Mouse (Mus musculus) brain, embryonic 18.5 days (tissue): ENCODE measurements at regions not wholly inside any gene's neighbourhood (a gene's known extent, or its start where the extent isn't known, plus 50 kb on each side); places are given as distances from the start of the nearest gene placed in this dataset.

ENCODE experiments used
- DNase-seq: peaks from one replicate; pipeline ENCODE4 v3.0.0-alpha.2; 2012; ENCODE audit warnings: low read depth, low spot score

GRCm38 (mm10) chr6:116896132-116896630, 179.5 kb upstream of the Tmem72 start:
- no peak for DNase-seq

DNA sequence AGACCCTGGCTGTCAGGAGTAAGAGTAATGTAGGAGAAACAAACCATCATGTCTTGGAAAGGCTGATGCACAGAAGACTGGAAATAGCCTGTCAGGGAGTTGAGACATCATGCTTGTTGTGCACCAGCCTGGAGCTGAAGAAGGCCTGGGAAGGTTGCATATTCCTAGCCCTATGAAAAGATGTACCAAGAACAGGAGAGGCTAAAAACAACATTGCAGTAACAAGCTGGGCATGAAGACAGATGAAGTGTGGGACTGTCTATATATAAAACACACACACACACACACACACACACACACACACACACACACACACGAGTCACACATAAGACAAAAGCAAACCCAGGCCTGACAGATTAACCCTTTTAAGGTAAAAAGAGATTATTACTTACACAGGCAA, 185.1 kb upstream of the Tmem72 start:
- DNase-seq: no peak

DNA sequence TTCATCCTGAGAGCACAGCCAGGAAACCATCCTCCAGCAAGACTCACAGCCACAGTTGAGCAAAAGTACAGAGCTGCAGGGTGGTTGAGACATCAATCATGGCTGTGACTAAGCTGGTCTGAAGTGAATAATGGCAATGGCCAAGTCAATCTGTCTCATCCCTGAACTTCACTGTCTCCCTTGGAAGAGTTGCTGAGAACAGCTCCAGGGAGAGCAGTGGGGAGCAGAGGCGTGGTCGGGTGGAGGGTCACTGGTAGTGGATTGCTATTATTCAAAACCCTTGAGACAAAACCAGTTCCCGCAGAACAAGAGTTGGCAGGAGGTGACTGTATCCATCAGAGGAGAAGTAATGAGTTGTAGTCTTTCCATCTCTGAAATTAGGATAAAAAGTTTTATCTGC, 185.7 kb upstream of the Tmem72 start:
- no peak for DNase-seq

DNA sequence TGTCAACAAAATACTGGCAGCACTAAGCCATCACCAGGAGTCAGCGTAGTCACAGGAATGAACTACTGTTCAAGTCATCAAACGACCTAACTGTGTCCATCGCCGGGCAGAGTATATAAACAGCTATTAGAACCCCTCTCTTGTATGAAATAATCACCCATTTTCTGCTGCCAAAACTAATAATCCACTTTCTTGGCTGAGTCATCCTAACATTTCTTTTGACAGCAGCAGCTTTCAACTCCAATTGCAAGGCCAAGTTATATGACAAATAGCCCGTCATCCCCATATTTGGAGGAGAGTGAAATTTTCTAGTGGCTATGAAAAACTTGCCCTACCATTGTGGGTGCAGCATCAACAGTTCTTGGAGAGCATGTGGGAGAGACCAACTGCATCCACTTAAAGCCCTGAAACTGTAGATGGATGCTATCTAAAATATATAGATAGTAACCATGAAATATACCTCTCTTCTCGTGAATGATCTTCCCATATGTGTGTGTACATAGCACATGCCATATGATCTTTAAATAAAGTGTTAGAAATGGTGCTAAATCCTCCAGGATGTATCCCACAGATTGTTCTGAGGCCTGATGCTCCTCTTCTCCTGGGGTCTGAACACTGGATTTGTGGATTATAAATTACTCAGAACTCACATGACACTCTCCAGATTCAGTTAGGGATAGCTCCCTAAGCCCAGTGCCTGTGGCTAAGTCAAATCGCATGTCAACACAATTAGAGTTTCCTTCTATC, 189.9 kb upstream of the Tmem72 start:
- no peak for DNase-seq

GRCm38 (mm10) chr6:116910607-116911006, 193.9 kb upstream of the Tmem72 start:
- DNase-seq: no peak

GRCm38 (mm10) chr6:116912161-116912560, 195.4 kb upstream of the Tmem72 start:
- no peak for DNase-seq

DNA sequence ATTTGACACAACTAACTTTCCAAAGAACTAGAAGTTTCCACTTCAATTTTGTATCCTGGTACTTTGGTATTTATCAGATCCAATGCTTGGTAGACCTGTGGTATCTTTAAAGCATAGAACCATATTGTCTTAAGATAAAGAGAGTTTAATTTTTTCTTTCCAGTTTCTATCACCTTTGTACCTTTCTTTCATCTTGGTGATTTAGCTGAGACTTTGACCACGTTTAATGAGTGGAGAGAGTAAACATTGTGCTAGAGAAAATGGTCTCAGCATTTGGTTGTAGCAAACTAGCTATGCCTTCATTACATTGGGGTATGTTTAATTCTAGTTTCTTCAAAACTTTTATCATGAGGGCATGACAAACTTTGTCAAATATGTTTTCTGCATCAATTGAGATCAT, 197.4 kb upstream of the Tmem72 start:
- DNase-seq: no peak

- no peak for DNase-seq
These were observed 218.3 kb upstream of the Tmem72 start for GRCm38 (mm10) chr6:116935024-116935423.

- DNase-seq: no peak
These were observed 224.9 kb upstream of the Tmem72 start for GRCm38 (mm10) chr6:116941576-116941975.

DNA sequence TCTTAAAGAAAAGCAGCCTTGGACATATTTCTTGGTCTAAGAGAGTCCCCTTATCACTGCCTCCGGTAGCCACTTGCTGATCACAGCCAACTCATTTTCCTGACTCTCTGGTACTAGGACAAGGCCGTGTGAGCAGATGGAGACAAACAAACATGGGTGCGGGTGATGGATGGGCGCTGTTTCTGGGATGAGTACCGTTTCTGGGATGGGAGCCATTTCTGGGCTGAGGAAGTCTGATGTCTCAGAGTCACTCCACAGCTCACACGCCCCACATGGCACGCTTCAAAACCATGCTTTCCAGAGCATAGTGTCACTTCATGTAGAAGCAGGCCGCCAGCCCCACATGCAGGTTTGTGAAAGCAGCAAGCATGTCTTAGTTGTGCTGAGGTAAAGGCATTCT, 225.6 kb upstream of the Cxcl12 start:
- no peak for DNase-seq

GRCm38 (mm10) chr6:116946083-116946732, 222.1 kb upstream of the Cxcl12 start:
- DNase-seq: no peak

- no peak for DNase-seq
These were observed 208.7 kb upstream of the Cxcl12 start for GRCm38 (mm10) chr6:116959611-116960010.

GRCm38 (mm10) chr6:116960641-116961040, 207.7 kb upstream of the Cxcl12 start:
- DNase-seq: no peak

DNA sequence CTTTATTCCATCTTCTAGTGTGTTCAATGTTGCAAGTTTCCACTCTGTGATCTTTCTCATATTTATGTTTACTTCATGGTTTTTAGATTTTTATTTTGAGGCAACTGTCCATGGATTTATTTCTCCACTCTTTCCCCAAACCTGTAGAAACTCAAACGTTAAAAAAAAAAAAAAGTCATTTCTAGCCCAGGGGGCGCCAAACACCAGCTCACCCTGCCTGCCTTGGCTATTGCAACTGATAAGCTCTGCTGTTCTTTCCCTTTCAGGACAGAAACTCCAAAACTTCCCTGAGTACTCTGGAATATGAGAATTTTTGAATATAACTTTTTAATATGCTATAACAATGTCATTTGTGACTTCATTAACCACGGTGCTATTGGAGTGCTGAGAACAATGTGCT, 201.9 kb upstream of the Cxcl12 start:
- DNase-seq: no peak

DNA sequence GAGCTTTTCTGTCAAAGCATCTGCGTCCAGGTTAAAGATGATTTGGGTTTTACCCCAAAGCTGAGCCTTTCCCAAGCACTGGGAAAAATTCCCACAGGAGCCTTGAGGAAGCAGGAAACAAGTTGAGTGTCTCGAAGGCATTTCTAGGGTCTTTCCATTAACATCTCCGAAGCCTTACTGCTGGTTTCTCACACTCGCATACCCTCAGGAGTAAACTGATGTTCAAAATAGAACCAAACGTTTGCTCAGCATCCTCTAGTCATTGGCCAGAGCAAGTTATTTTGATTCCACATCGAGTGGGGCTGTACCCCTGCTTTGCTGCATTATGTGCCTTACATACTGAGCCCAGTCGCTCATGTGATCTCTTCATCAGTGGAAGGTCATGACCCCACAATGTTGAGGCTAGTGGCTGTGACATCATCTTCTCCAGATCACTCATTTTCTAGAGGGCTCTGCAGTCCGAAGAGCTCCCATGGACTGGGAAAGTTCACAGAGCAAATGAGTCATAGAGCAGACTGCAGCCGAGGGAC, 198.9 kb upstream of the Cxcl12 start:
- DNase-seq: no peak

- DNase-seq: no peak
These were observed 193.5 kb upstream of the Cxcl12 start for GRCm38 (mm10) chr6:116974841-116975240.

DNA sequence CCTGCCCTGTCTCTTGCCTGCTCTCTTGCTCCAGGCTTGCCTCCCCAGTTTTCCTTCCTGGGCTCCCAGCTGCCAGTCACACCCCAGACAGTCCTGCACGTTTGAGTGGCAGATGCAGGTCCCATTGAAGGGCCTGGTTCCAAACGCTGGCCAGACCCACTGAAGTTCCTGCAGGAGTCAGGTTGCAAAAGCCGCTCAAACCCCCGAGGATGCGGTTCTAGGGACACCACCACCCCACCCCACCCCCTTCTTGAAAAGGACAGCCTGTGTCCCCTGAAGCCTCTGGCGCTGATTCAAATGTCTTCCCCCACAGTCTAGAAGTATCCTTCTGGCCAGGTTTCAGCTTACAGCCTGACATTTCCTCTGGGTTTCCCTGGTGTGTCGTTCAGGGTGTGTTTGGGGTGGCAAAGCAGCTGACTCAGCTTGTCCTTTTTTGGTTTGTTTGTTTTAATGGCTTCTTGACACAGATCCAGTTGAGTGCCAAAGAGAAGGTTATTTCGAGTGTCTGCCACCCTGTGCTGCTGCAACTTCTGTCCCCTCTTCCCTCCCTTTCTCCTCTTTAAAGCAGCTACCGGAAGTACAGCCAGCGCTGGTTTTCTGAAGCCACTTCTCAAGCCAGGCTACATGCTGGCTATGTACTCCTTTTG, 187.9 kb upstream of the Cxcl12 start:
- DNase-seq: no peak

GRCm38 (mm10) chr6:116985147-116985737, 183.1 kb upstream of the Cxcl12 start:
- no peak for DNase-seq

- DNase-seq: no peak
These were observed 181.9 kb upstream of the Cxcl12 start for GRCm38 (mm10) chr6:116986266-116987000.

DNA sequence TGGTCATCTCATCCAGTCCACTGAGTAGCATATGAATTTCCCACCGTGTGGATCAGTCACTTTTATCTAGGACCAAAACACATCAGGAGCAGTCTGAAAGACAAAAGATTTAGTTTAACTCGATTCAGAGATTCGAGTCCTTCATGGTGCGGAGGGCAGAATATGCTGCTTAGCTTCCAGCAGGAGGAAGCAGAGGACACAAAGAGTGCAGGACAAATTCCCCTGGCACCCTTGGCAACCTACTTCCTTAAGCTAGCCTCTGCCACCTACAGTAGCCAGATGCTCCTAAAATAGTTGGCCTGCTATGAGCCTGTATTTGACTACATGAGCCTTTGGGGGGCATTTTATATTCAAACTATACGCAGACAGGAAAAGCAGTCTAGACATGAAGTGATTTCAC, 181.1 kb upstream of the Cxcl12 start:
- no peak for DNase-seq

DNA sequence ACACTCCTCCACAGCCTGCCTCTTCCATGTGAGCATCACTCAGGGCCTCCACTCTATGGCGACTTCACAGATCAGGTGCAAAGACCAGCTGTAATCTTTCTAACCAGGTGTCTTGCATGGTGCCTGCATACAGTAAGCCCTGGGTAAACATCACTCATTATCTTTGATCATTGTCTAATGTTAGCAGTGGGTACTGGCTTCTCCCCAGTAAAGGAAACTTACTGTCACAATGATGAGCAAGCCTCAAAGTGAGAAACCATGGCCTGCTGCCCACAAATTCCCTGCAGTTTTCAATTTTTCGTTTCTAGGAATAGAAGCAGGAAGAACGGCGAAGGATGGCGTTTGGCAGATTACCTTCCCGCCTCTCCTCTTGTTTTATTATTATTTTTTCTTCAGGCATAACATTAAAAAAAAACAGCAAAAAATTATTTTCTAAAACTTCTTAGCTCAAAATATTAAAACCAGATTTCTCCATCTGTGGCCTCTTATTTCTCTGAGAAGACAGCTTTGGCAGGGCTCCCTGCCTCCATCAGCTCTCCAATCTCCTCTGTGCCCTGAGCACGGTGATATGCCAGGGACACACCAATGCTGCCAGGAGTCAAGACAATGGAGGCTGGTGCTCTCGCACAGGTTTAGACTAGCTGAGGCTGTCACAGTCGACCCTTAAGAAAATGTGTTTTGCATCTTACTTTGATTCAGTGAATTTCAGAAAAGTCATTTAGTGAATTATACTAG, 169.2 kb upstream of the Cxcl12 start:
- DNase-seq: no peak
